Mouse (Mus musculus) inflammation-experienced regulatory T-cells, adult 6 months (primary cell): ENCODE data around the gene Ctnna3. TPM values are rescaled to one million over a fixed set of nuclear protein-coding genes. Genes with fewer than 3 reads are reported as not detected.
"Not testable (repeated sequence)": the region's sequence is repeated elsewhere in the genome, so short reads cannot be mapped to it uniquely, and the experiment has no call there.

Source experiments
- ATAC-seq: one replicate; pipeline ENCODE4 v1.8.0; 2017
- polyA plus RNA-seq, 3 experiments: library from polyadenylated mRNA; unstranded; fragments of 100-300 nt; shearing (Covaris generic); gene quantifications; one replicate each; pipeline ENCODE4 v1.2.1; 2017

Gene Ctnna3
- polyA plus RNA-seq, 3 experiments from 2014 or later: 0.12 TPM; not detected in 2

GRCm38 (mm10) chr10:64224424-64224823 lies 794.5 kb downstream of the Ctnna3 start:
- no peak for ATAC-seq

GRCm38 (mm10) chr10:64225826-64226225 lies 795.9 kb downstream of the Ctnna3 start:
- not testable (repeated sequence) for ATAC-seq

GRCm38 (mm10) chr10:64243421-64243820 lies 813.5 kb downstream of the Ctnna3 start:
- ATAC-seq: no peak

DNA sequence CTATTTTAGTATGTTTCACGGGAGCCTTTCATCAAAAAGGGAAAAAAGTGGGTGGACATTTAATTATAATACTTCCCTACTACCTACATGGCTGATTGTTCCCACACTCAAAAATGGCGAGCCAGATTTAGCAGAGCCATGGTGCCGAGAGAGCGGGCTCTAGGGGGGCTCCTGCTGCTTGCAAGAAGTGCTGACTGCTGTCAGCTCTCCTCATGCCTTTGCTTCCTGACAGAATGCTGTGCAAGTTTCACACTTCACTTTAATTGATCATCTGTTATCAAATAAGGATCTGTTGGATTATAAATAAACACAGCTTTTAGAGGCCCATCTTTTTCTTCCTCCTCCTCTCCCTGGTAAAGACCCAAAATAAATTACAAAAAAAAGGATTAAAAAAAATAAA lies 838.3 kb downstream of the Ctnna3 start:
- no peak for ATAC-seq

DNA sequence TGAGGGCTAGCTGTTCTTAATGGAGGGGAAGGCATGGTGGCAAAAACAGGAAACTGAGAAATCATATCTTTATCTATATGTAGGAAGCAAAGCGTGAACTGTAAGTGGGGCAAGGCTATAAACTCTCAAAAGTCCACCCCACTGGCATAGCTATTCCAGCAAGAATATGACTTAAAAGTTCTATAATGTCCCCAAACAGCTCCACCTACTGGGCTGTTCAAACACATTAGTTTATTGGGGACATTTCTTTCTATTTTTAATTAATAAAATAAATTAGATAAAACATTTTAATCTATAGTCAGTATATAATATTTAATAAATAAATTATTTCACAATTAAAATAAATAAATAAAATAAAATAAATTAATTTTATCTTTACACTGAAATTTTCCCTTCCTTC lies 845.2 kb downstream of the Ctnna3 start:
- ATAC-seq: no peak

GRCm38 (mm10) chr10:64278836-64279235 lies 848.9 kb downstream of the Ctnna3 start:
- no peak for ATAC-seq

DNA sequence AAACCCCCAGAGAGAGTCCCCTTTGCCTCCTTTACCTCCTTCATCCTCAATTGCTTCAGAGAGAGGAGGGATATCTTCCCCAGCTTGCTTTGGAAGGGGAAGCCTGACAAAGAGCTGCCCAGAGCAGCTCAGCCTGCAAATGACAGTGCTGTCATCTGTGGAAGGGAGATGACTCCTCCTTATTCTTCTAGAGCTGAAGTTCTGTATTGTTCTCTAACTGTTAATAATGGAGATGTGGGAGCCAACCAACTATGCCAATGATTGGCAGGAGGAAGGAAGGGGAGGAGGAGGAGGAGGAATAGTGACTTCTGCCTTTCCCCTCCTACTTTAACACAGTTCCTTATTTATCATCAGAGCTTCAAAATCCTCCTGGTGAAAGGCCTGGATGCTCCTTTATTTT lies 875.9 kb downstream of the Ctnna3 start:
- no peak for ATAC-seq

DNA sequence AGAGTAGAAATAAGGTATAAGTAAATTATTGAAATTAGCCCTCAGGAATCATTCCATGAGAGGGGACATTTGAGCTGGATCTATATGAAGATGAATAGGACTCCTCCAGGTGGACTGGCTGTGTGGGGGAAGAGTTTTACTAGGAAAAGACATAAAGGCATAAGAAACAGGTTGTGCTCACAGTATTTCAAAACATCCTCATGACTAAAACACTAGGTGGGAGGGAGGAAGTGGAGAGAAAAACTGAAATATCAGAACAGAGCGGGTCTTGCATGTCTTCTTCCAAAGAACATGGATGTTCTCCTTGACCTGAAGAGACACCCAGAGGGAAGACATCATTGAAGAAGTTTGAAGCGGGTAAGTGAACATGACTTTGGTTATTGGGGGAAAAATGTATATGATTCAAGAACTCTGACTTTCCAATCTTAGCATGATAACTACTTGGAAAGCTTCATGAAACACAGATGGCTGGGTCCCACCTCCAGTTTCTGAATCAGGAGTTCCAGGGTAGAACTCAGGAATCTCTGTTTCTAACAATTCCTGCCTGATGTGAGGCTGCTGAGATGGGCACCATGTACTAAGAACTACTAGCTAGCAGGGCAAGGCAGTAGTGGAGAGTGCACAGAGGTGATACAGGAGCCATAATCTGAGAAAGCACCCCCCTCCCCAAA lies 881.9 kb downstream of the Ctnna3 start:
- no peak for ATAC-seq

DNA sequence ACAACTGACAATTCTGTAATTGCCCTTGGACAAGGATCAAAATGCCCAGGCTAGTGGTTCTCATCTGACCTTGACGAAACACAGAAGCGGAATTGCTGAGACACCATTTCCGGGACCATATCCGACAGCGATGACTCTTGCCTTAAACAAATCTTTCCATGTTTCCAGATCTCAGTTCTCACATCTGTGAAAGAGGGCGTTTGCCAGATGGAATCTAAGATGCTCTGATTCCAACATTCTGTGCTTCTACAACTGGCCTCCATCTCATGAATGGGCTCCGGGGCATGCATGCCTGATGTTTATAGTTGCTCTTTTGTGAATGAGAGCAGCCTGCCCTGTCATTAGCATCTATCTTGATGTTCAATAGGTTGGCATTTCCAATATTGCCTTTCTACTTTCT lies 890.4 kb downstream of the Ctnna3 start:
- no peak for ATAC-seq

DNA sequence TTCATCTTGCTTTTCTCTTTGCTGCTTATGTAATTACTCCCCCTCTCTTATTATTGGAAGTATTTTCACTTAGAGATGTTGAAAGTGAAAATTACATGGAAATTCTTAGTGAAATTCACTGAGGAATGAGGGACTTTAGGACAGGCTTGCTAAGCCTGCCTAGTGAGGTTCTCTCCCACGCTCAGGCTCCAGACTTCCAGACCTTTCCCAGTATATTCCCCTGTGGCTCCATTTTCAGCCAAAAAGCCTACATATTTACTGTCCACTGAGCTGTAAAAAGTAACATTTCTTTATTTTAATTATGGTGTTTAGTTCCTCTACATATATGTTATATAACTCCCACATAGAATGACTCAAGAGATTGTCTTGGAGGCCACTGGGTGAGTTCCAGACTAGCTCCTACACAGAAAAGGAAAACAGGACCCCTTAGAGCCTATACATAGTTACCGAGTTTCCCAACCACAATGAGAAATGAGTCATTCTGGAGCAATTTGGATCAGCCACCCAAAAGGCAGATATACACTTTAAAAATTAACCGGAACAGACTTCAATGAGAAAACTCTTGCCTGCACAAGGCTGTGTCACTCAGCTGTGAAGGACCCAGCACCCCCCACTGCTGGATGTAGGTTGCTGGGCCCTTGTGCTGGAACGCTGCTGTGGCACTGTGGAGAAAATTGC lies 912.9 kb downstream of the Ctnna3 start:
- ATAC-seq: no peak

- ATAC-seq: no peak
Observed at GRCm38 (mm10) chr10:64373288-64373687, 943.4 kb downstream of the Ctnna3 start.

DNA sequence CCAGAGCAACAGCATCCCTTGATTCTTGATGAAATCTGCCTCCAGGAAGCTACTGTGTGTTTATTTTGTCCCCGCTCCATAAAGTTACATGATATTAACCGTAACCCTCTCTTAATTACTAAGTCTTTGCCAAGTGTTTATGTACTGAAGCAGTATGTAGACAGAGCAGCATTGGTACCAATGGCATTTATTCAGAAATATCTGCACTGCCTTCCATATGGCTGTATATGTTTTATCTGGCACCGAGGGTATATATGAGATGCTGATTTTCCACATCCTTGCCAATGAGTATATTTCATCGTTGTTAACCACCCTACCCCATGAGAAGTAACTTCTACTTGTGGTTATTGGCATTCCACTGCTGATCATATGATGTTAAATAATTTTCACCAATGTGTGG lies 947.9 kb downstream of the Ctnna3 start:
- ATAC-seq: no peak

DNA sequence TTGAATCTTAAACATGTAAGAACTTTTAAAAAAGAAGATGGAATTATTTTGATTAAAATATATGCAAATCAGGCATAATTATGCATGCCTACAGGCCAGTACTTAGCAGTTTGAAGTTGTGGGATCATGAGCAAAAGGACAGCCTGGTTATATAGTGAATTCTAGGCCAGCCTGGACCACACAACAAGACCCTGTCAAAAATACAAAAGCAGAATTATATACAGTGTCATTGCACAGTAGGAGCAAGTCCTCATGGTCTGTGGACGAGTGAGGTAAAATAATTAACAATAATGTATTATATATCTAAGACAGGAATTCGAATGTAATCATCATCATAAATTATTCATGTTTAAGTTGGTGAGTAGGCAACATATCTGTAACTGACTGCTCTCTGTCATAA lies 966.7 kb downstream of the Ctnna3 start:
- ATAC-seq: no peak

DNA sequence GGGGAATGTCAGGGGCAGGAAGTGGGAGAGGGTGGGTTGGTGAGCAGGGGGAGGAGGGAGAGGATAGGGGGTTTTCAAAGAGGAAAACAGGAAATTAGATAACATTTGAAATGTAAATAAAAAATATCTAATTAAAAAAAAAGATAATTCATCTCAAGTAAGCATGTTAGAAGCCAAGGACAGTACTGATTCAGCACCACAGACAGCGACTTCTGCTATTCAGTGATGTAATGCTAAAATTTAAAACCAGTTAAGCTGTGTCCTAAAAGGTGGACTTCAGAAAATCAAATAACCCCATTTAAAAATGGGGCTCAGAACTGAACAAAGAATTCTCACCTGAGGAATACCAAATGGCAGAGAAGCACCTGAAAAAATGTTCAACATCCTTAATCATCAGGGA lies 988.5 kb downstream of the Ctnna3 start:
- not testable (repeated sequence) for ATAC-seq

GRCm38 (mm10) chr10:64438736-64439135 lies 1008.8 kb downstream of the Ctnna3 start:
- no peak for ATAC-seq

GRCm38 (mm10) chr10:64448624-64449023 lies 1018.7 kb downstream of the Ctnna3 start:
- no peak for ATAC-seq

DNA sequence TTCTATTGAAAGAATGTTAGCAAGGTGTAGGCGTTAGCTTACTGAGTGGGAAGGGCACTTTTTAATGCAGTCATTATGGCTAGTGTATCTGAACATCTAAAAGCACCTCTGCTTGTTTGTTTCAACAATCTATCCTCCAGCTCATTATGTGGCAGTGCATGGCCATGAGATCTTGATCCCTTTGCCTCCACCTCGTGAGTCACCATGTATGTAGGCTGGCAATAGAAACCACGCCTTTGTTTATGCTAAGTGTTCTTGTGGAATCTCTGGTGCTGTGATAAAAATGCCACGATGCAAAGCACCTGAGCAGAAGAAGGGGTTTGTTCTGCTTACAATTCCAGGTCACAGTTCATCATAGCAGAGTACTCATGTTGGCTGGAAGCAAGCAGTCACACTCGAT lies 1053.4 kb downstream of the Ctnna3 start:
- no peak for ATAC-seq

GRCm38 (mm10) chr10:64489471-64489870 lies 1059.6 kb downstream of the Ctnna3 start:
- no peak for ATAC-seq

DNA sequence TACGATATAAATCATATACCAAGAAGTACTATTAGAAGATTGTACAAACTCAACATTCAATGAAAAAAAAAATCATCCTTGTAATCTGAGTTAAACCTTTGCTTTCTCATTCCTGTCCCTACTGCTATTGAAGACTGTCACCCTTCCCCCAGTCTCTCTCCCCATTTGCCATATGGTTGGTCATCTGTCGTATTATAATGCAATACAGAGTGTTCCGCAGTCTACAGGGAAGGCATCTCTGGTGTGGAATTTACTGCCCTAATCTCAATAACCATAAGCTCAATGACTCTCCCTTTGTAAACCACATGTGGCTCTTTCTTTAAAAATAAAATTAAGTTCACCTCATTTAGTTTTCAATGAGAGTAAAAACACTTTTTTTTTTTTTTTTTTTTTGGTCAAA lies 1113.7 kb downstream of the Ctnna3 start:
- no peak for ATAC-seq

GRCm38 (mm10) chr10:64544389-64544788 lies 1114.5 kb downstream of the Ctnna3 start:
- ATAC-seq: no peak

GRCm38 (mm10) chr10:64571311-64571710 lies 1141.4 kb downstream of the Ctnna3 start:
- no peak for ATAC-seq

- ATAC-seq: no peak
Observed at GRCm38 (mm10) chr10:64588116-64588515, 1158.2 kb downstream of the Ctnna3 start.

- no peak for ATAC-seq
Observed at GRCm38 (mm10) chr10:64636760-64637159, 1206.9 kb downstream of the Ctnna3 start.

GRCm38 (mm10) chr10:64639061-64639460 lies 1209.2 kb downstream of the Ctnna3 start:
- no peak for ATAC-seq

GRCm38 (mm10) chr10:64641093-64641492 lies 1211.2 kb downstream of the Ctnna3 start:
- ATAC-seq: no peak
